ENCODE assay signal across 9 mouse cellular contexts in genomic region chr10:84387338-84387737, GRCm38 (mm10). TPM values are rescaled to one million over a fixed set of nuclear protein-coding genes. Genes with fewer than 3 reads are reported as not detected.
DNase-seq lines count a peak whose midpoint lies in the region; ATAC-seq and TF ChIP-seq lines count a peak whose summit lies in the region.
"Had no signal": no experiment of that assay in that cellular context is flagged by ENCODE, and none has a peak within 500 bp of the region (broad histone marks: within the 10 kb centered on the region; RNA-seq: fewer than 3 reads in every experiment).

No protein-coding gene starts in this region.

- H3K27me3 ChIP-seq in forebrain, postnatal 0 days (ENCODE audit: insufficient read depth, low read length): no peaks in the 10 kb centered on the region
- H3K27me3 ChIP-seq in midbrain, postnatal 0 days (ENCODE audit: insufficient read depth, low read length): no peaks in the 10 kb centered on the region

- H3K9ac ChIP-seq in forebrain, postnatal 0 days: no peak overlapping the region
- no peak overlapping the region for H3K9ac ChIP-seq in midbrain, postnatal 0 days (replicated peaks; ENCODE audit: low read length, poor library complexity, severe bottlenecking)

- ATAC-seq in forebrain, postnatal 0 days: peak; percentile 74
- ATAC-seq in midbrain, postnatal 0 days (ENCODE audit: low FRiP score): no peak

- peak overlapping the region; percentile 91 for H3K27ac ChIP-seq in left cerebral cortex, adult 2 months
- H3K27ac ChIP-seq in forebrain, postnatal 0 days (ENCODE audit: low read depth, low read length): peak overlapping the region; percentile 65
- H3K27ac ChIP-seq in midbrain, postnatal 0 days (ENCODE audit: low read depth, low read length): no peak overlapping the region

- H3K4me3 ChIP-seq in left cerebral cortex, adult 2 months: no peak overlapping the region
- no peak overlapping the region for H3K4me3 ChIP-seq in forebrain, postnatal 0 days (ENCODE audit: low read depth, low read length)
- H3K4me3 ChIP-seq in midbrain, postnatal 0 days (ENCODE audit: low read depth, low read length): no peak overlapping the region

- intact Hi-C loops in left cerebral cortex, adult 2 months (cut with DNase I): no loop called here

- H3K4me1 ChIP-seq in forebrain, postnatal 0 days (ENCODE audit: insufficient read depth): peaks cover 31% of the 10 kb centered on the region
- peaks cover 17% of the 10 kb centered on the region for H3K4me1 ChIP-seq in midbrain, postnatal 0 days (ENCODE audit: insufficient read depth, low read length)

- TF ChIP-seq CTCF in left cerebral cortex, adult 2 months (IDR thresholded peaks at IDR 0.05): no peak
- TF ChIP-seq CTCF in forebrain, postnatal 0 days (IDR thresholded peaks at IDR 0.05; ENCODE audit: low read depth): peak; percentile 24; the same call in 1 of the 2 replicates
- no peak for TF ChIP-seq CTCF in midbrain, postnatal 0 days (IDR thresholded peaks at IDR 0.05)

- H3K4me2 ChIP-seq in forebrain, postnatal 0 days (ENCODE audit: low read depth): no peak overlapping the region
- no peak overlapping the region for H3K4me2 ChIP-seq in midbrain, postnatal 0 days (ENCODE audit: low read depth, low read length, poor library complexity, severe bottlenecking)

- no peaks in the 10 kb centered on the region for H3K9me3 ChIP-seq in forebrain, postnatal 0 days (ENCODE audit: low read length)
- no peaks in the 10 kb centered on the region for H3K9me3 ChIP-seq in midbrain, postnatal 0 days (ENCODE audit: low read length)

- peaks cover 12% of the 10 kb centered on the region; the same call in 1 of the 2 replicates for H3K36me3 ChIP-seq in forebrain, postnatal 0 days (ENCODE audit: insufficient read depth)
- 0 out of 2 replicates have a peak, but pooled peaks cover 4% of the 10 kb centered on the region for H3K36me3 ChIP-seq in midbrain, postnatal 0 days (ENCODE audit: insufficient read depth, low read length)

- 29% methylated on average over 4 of the region's 4 CpGs for WGBS in forebrain, postnatal 0 days
- 45% methylated on average over 4 of the region's 4 CpGs for WGBS in midbrain, postnatal 0 days

- DNase-seq in left cerebral cortex, adult 2 months (ENCODE audit: extremely low spot score in 1 of 2, low spot score in 2 of 2): no peak
- no peak for DNase-seq in left cerebral cortex, adult 11 months (ENCODE audit: low spot score)
- DNase-seq in embryo, embryonic 10.5 days (ENCODE audit: low spot score): peak; percentile 52
- peak; percentile 75 for DNase-seq in forebrain, postnatal 0 days
- DNase-seq in midbrain, postnatal 0 days (ENCODE audit: low spot score): peak; percentile 78
- no peak for DNase-seq in lung, postnatal 10 days
- no peak for DNase-seq in kidney, postnatal 10 days
- DNase-seq: gastrocnemius, postnatal 10 days; lung, postnatal 4 days had no signal

RNA-seq across cellular contexts. Expression of gene Nuak1, which starts 53.1 kb away (rescaled TPM):
- total RNA-seq in left cerebral cortex, adult 2 months (2021): 10 to 100 TPM; 72.9 to 87.5 TPM
- total RNA-seq in forebrain, postnatal 0 days (2014; rRNA removed): 25.9 and 28.7 TPM in 2 replicates
- polyA plus RNA-seq in forebrain, postnatal 0 days (2015; fragmentation: Nextera tagmentation; extraction: Ambion mirVana): 3.7 and 4.0 TPM in 2 replicates
- total RNA-seq in midbrain, postnatal 0 days (2014; rRNA removed): 21.1 and 37.9 TPM in 2 replicates
- 2.2 and 2.7 TPM in 2 replicates for polyA plus RNA-seq in midbrain, postnatal 0 days (2015; fragmentation: Nextera tagmentation; extraction: Ambion mirVana)

Comparison
In these comparisons a context has a peak if more than half of its experiments do, and no peak if none do; other contexts are left out.
1. DNase-seq: peak in embryo, embryonic 10.5 days (single experiment), forebrain, postnatal 0 days (single experiment) and midbrain, postnatal 0 days (single experiment); none in left cerebral cortex, adult 2 months (0 of 2), left cerebral cortex, adult 11 months (single experiment), lung, postnatal 10 days (single experiment) and kidney, postnatal 10 days (single experiment).